Mouse (Mus musculus) WW6 (cell line): ENCODE measurements around the gene Fhl3.

Experiments used
- DNase-seq: peaks from one replicate; pipeline ENCODE4 v3.0.0-alpha.2; 2013; ENCODE audit warnings: low read depth, low spot score

The Fhl3 gene

DNA sequence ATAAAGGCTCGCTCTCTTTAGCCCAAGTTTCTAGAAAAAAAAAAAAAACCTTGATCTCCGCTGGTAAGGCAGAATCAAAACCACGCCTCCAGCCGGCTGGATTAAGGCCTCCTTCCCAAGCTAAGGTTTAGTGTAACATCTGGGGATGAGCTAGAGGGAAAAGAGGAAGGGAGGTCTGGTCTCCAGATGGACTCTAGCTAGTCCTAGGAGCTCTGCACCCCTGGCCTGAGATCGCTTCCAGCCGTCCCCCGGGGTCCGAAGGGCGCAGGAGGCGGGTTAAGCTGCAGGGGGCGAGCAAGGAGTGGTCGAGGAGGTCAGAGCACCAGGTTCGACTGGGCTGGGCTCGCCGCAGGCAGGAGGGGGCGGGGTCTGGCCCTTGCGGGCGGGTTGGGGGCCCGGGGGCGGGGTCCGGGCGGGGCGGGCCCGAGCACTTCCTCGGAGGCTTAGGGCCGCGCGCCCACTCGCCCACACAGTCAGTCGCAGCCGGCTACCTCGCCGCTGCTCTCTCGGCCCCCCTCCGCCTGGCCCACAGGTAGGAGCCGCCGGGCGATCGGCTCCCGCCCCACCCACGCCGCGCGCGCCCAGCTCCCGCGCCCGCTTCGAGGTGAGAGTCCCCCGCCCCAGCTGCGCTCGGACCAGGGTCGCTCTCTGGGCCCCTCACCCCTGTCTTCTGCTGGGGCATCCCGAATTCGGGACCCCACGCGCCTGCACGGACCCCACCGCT, at the start of gene Fhl3:
Gene Fhl3 (plus strand): TSS at position 454 of the 724 bp plus-strand sequence.
- DNase-seq = no peak

DNA sequence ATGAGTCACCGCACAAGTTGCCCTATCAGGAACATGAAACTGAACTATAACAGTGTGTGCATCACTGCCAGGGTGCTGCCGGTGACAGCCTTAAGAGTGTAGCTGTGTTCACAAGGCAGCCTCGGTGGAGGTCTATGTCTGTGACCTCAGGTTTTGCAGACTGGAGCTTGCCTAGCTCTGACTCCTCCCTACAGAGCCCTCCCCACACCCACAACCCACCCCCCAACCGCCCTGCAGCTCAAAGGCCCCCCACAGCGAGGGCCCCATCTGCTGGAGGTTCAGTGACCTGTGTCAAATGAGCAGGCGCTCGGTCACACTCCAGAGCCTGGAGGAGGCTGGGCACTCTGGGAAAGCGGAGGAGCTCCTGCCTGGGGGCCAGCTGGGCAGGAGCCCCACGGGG, 47.6 kb upstream of the Fhl3 start:
- DNase-seq = no peak

DNA sequence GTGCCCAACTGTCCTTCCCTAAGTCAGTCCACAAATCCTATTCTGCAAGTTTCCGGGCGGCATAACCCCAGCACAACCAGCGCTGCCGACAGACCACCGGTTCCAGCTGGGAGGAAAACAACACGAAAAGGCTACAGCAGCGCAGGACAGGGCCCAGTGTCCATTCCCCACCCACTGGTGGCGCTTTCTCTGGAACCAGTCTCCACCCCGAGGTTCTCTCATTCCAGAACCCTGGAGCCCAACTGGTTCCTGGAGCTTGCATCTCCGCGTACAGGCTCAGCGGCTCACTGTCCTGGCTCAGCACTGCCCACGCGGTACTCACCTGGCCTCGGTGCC, 44.0 kb upstream of the Fhl3 start, which contains the start of gene Pou3f1:
Gene Pou3f1 (plus strand): TSS at position 290 of the 336 bp plus-strand sequence.
- no peak for DNase-seq

DNA sequence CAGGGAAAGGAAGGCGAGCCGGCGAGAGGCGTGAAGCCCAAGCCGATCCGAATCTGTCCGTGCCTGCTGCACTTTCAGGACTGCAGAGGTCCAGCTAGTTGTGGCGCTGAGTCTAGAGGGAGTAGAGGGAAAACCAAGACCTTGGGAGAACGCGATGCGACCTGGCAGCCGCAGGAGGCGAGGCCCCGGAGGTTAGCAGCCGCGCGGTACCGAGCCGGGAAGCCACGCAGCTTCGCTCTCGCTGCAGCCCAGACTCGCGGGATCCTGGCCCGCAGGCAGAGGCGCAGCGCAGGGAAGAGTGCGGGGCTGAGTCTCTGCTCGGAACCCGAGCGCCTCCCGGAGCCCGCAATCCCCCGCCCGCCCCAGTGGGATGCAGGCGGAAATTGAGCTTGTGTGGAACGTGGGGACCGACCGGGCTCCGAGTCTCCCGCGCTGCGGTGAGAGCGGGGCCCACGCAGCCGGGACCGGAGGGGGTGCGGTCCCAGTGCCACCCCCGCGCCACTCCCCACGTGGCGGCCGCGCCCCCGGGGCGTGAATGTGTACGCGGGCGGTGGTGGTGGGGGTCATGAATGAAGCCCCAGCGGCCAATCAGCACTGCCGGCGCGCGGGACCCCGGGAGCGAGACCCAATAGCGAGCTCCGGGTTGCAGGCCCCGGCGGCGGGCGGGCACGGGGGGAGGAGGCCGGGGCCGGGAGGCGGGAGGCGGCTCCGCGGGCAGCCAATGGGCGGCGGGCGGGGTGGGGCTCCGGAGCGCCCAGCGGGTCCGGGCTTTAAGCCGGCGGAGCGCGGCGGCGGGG, 43.4 kb upstream of the Fhl3 start:
- peak; percentile 60 for DNase-seq

DNA sequence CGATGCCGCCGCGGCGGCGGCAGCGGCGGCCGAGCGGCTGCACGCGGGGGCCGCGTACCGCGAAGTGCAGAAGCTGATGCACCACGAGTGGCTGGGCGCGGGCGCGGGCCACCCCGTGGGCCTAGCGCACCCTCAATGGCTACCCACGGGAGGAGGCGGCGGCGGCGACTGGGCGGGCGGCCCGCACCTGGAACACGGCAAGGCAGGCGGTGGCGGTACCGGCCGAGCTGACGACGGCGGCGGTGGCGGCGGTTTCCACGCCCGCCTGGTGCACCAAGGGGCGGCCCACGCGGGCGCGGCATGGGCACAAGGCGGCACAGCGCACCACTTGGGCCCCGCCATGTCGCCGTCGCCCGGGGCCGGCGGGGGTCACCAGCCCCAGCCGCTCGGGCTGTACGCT, 42.7 kb upstream of the Fhl3 start:
- DNase-seq = no peak

DNA sequence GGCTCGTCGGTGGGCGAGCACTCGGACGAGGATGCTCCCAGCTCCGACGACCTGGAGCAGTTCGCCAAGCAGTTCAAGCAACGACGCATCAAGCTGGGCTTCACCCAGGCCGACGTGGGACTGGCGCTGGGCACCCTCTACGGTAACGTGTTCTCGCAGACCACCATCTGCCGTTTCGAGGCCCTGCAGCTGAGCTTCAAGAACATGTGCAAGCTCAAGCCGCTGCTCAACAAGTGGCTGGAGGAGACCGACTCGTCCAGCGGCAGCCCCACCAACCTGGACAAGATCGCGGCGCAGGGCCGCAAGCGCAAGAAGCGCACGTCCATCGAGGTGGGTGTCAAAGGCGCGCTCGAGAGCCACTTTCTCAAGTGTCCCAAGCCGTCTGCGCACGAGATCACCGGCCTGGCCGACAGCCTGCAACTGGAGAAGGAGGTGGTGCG, 42.1 kb upstream of the Fhl3 start:
- DNase-seq = no peak

DNA sequence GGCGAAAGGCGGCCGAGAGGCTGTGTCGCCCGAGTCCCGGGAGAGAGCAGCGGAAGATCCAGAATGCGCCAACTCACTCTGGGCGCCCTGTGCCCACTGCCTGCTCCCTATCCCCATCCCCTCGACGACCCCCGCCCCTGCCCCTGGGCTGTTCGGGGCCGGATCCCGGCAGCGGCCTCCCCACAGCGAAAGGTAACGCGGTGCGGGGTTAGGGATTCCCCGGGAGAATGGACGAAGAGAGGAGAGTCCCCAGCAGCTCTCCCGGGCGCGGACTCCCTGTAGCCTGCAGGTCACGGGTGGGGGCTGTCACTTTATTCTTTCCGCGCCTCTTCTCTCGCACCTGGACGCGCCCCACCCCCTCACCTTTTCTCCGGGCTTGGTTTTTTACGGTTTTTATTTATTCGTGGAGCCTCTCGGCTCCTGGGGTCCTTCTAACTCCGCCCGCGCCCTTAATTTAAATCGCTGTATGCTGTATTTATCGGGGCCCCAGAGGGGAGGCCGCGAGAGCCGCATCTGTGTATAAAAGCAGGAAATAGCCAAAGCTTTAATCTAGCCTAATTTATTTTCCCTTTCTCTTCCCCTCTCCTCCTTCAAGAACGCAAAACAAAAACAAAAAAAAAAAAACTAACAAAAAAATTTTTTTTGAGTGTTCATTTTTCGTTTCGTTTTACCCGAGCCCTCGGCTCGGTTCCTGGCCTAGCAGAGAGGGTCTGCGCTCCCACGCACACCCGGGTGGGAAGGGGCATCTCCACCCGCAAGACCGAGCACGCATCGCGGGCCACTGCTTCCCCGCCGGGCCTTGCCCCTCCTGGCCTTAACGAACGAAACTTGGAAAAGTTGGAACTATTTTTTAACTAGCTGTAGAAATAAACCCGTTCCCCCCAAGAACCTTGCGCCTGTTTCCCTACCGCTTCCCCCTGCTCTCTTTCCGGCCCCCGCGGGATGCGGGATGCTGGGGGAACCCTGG, 41.0 kb upstream of the Fhl3 start:
- DNase-seq = no peak

DNA sequence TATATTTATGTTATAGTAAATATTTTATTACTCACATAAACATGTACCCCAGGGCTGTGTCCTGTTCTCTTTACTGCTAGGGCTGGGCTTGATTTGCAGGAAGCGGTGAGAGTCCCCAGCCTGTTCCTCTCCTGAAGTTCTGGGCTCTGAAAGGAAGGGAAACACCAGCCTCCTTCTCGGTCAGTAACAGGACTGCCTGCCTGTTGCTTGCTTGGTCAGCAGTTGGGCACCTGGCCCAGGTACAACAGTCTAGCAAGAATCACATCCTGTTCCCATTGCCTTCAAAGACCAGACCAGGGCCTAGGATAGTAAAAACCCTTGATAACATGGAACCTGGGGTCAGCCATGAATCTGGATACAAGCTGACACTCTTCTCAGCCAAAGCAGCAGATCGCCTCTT, 39.9 kb upstream of the Fhl3 start:
- DNase-seq = no peak

DNA sequence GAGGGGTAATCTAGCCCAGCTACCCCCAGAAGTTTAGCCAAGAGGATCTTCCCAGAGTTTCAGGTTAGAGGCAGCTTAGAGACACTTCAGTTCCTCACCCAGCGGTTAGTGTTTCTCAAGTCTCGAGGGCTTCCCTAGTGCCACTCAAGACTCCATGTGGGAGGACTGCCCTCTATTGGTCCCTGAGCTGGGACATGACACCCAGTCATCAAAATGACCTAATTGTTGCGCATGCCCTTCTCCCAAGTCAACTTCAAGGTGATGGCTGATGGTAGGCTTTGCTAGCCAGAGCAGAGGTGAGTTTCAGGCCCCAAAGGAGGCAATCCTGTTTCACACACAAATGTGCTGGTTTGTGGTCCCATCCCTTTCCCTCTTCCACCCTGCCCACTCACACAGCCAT, 37.5 kb upstream of the Fhl3 start:
- DNase-seq = no peak

DNA sequence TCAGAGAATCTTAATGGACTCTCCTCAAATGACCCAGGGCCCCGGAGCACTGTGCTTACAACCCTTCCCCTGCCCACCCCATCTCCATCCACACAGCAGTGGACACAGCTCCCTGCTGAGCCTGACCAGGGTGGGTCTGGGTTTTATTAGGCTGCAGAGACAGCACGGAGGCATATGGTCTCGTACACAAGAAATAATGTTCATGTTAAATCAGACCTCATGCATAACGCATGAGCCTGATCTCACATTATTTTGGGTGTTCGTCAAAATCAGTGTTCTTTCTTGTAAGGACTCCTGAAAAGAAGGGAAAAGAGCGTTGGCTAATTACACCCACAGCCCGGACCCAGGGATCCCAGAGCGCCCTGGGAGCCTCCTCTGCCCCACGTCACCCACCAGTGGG, 36.3 kb upstream of the Fhl3 start:
- DNase-seq = no peak

DNA sequence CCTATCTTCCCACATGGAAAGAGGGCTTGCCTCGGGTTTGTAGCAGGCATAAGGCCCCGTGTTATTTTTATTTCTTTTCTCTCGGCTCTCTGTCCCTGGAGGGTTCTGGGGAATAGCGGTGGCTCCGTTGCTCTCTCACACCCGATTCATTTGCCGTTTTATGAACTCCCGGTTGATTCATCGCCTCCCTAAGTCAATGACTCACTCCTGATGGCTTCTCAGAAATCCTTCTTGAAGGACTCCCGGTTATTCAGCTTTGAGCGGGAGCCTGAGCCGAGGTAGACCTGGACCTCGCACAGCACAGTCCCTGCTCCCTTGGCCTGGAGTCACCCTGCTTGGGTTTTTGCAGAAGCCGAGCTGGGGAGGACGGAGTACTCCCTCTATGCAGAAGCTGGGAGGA, 35.9 kb upstream of the Fhl3 start:
- DNase-seq = no peak

DNA sequence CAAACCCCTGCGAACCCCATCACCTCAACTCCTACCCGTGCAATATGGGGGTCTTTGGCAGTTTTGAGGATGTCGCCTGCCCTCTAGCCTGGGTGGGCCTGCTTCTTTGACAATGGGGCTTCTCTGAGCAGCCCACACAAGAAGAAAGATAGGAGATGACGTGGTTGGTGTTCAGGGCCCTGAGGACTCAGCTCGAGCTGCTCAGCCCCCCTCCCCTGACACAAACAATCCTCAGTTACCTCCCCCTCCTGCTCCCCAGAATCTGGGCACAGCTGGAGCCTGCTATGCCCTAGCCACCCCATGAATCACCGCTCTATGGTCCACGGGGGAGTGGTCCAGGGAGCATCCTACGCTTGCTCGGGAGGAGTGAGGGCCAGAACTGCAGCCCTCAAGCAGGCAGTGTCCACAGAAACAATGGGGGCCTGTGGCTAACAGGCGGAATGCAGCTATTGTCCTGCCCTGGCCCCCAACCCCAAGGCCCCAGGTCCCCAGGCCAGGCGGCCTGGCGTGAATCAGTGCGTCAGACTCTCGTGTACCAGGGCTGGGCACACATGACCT, 32.9 kb upstream of the Fhl3 start:
- DNase-seq = no peak

DNA sequence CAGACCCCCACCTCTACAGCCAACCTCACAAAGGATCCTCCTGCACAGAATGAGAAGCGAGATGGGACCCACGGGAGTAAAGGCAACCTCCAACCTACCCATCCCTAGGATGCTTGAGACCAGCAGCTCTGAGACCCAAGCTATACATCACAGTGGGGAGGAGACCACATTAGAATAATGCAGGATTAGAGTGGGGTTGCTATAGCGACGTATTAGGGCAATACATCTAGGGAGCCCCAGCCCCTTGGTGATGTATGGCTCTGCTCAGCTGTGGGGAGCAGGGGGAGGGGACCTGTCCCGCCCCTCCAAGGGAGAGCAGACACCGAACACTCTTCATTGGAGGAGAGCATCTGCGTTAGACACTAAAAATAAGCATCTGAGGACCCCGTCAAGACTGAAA, 32.4 kb upstream of the Fhl3 start:
- no peak for DNase-seq

DNA sequence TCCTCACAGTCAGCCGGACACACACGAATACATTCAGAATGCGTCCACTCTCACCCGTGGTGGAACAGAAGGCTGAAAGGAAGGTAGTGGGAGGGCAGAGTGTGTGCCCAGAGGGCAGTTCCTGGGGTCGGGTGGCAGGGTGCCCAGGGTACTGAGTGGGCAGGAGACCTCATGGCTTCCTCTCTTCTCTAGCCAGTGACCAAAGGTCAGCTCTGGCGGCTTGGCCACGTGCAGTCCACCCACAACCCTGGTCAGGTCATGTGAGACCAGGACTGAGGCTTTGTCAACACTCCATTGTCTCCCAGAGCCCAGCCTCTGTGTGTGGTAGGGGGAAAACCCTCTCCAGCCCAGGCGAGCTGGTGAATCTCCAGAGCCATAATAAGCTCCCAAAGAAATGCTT, 30.3 kb upstream of the Fhl3 start:
- no peak for DNase-seq

DNA sequence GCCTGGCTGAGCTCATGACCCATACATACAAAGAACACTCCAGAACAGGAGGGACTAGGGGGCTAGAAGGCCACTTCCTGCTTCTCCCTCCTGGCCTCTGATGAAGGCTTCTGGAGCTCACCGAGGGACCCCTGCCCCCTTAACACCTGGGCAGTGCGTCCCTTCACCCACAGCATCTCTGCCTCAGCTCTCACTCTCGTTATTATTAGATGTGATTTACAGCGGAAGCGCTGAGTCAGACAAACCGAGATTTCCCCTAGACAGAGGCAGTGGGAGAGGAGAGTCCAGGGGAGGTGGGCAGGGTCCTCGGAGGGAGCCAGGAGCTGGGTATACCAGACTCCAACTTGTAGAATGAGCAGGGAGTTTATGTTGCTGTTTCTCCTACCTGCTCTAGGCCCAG, 28.9 kb upstream of the Fhl3 start:
- no peak for DNase-seq

DNA sequence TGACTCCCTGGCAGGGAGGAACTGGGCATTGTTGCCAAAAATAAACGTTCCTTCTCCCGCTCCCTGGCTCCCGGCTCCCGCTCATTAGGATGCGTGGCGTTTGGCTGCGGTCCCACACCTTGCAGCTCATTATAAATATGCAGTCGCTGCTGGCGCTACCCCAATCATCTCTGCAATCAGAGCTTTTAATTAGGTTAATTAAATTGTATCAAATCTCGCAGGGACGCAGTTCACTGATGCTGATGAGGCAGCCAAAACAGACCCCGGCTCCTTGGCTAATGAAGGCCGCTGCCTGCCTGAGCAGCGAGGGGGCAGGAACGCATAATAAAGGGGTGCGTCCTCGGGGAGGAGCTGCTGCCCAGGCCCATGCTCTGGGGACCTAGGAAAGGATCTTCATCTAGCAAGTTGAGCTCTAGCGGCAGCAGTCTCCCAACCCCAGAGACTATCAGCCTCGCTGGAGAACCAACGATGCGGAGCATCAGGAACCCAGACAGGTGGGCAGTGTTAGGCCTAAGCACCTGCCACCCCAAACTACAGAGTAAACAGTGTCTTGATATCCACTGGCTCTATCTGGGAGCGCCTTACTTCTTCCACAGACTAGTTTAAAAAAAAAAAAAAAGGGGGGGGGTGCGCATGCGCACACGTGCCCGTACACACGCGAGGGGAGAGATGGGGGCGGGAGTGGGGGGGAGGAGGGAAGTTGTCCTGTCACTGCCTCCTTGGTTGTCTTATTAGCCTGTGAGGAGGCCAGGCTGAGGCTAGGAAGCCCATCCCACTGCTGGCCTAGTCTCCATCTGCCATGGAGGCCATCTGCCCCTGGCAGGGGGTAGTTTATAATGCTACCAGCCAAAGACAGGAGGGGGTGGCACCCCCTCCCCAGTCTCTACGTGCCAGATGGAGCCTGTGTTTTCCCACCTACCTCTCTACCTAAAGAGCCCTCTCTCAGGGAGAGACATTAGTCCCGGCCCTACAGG, 27.9 kb upstream of the Fhl3 start:
- no peak for DNase-seq

DNA sequence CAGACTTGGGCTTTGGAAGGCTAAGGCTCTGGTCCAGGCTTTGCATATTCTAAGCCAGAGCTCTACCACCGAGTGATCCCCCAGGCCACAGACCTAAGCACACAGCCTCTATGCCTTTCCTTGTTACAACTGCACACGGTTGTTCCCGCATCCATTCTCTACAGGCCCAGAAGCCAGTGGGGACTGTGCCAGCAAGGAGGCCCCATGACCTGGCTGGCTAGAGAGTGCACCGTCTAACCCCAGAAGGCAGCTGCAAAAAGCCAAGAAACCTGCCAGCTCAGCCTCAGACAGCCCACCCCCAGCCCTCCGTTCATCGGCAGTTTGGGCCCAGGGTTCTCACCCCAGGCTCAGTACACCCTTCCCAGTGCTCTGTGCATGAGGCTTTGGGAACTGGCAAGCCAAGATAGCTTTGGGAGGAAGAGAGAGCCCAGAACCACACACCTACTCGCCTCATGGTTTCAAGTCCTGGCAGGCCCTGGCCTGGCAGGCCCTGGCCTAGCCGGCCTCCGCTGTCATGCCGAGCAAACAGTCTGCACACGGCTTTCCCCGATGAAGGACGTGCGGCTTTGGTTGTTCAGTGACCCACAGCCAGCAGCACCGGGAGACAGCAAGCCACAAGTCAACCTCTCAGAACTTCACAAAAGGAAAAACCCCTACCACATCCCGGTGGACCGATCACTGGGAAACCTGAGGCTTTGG, 26.0 kb upstream of the Fhl3 start:
- DNase-seq = no peak

DNA sequence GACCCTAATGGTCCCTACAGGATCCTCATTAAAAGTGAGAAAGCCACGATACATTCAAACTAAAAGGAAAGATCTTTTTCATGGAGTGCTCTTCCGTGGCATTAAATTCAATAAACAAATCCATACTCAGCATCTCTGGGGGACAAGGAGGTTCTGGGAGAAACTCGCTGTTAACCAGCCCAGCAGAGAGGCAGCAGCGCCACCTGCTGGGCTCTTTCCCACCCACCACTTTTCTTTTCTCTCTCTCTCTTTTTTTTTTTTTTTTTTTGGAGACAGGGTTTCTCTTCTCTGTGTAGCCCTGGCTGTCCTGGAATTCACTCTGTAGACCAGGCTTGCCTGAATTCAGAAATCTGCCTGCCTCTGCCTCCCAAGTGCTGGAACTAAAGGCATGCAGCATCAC, 25.5 kb upstream of the Fhl3 start:
- DNase-seq = no peak

DNA sequence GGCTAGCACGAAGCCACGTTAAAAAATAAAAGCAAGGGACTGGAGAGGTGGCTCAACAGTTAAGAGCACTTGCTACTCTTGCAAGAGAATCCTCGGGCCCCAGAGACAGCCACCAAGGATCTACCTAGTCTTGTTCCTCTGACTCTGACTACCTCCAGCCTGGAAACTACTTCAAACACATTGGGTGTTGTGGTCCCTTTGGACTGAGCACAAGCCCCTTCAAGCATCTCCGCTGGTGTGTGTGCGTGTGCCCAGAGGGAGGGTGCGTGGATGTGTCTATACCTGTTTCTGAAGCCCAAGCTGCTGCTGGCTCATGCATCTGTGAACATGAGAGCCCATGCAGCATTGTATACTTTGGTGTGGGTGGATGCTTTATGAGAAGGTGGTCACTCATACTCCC, 24.5 kb upstream of the Fhl3 start:
- no peak for DNase-seq

DNA sequence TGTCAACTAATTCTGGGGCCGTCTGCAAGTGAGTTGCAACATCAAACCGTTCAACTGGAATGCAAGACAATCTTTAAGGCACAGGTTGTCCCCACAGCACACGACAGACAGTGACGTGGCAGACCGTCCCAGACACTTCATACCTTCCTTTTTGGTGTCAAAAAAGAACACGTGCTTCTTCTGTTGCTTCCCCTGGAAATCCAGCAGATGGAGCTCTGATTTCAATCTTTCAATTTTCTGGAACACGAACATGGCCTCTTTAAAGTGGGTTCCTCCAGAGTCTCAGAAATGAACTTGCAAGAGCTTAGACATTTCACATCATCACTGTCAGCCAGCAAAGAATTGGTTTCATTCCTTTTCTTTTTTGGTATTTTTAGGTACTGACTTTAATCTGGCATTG, 18.2 kb upstream of the Fhl3 start:
- DNase-seq = no peak
